ENCODE assay signal across 12 mouse cellular contexts in the genomic region with DNA sequence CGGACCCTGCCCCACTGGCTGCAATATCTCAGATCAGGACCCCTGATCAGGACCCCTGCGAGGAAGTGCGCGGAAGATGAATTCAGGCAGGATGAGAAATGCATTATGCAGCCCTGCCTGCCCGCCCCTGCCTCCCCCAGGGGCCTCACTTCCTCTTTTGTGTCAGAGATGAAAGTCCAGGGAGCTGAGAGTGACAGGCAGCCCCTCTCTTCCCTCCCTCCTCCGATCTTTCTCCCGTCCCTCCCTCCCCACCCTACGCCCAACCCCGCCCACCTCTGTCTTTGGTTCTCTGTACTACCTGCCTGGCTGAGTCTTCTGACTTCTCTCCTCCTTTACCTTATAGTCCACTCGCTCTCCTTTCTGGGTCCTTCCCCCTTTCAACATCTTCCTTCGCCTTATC. TPM values are rescaled to one million over a fixed set of nuclear protein-coding genes. Genes with fewer than 3 reads are reported as not detected.
DNase-seq lines count a peak whose midpoint lies in the region; ATAC-seq and TF ChIP-seq lines count a peak whose summit lies in the region.
"Had no signal": no experiment of that assay in that cellular context is flagged by ENCODE, and none has a peak within 500 bp of the region (broad histone marks: within the 10 kb centered on the region; RNA-seq: fewer than 3 reads in every experiment).

No protein-coding gene starts in this region.

- H3K9ac ChIP-seq in hindbrain, embryonic 11.5 days (ENCODE audit: low read depth, low read length): 0 out of 2 replicates have a peak overlapping the region, but pooled peaks have one; percentile 11
- no peak overlapping the region for H3K9ac ChIP-seq in hindbrain, postnatal 0 days (replicated peaks; ENCODE audit: low read length)
- no peak overlapping the region for H3K9ac ChIP-seq in liver, postnatal 0 days (replicated peaks)
- H3K9ac ChIP-seq: embryonic facial prominence, embryonic 15.5 days; stomach, embryonic 15.5 days had no signal

- H3K4me1 ChIP-seq in hindbrain, embryonic 11.5 days (replicated peaks; ENCODE audit: control insufficient read depth, insufficient read depth, low read length): peaks cover 2% of the 10 kb centered on the region; the same call in 1 of the 2 replicates
- H3K4me1 ChIP-seq in hindbrain, postnatal 0 days (ENCODE audit: insufficient read depth, low read length): no peaks in the 10 kb centered on the region
- H3K4me1 ChIP-seq in liver, postnatal 0 days (ENCODE audit: insufficient read depth): no peaks in the 10 kb centered on the region
- no peaks in the 10 kb centered on the region for H3K4me1 ChIP-seq in cerebellum, adult 2 months (ENCODE audit: control insufficient read depth, insufficient read depth, low read length)
- H3K4me1 ChIP-seq: embryonic facial prominence, embryonic 15.5 days had no signal

- H3K27ac ChIP-seq in hindbrain, embryonic 11.5 days (ENCODE audit: low read depth, low read length): no peak overlapping the region
- no peak overlapping the region for H3K27ac ChIP-seq in hindbrain, postnatal 0 days
- H3K27ac ChIP-seq in liver, postnatal 0 days (ENCODE audit: low read depth): no peak overlapping the region
- H3K27ac ChIP-seq in cerebellum, adult 2 months (ENCODE audit: insufficient read depth, low read length): no peak overlapping the region
- H3K27ac ChIP-seq: embryonic facial prominence, embryonic 15.5 days; stomach, embryonic 15.5 days had no signal

- TF ChIP-seq POLR2A in cerebellum, adult 2 months (IDR thresholded peaks at IDR 0.05; ENCODE audit: borderline replicate concordance, insufficient read depth, low read length): no peak

- H3K27me3 ChIP-seq in hindbrain, embryonic 11.5 days (ENCODE audit: control insufficient read depth, insufficient read depth, low read length): no peaks in the 10 kb centered on the region
- H3K27me3 ChIP-seq in hindbrain, postnatal 0 days (ENCODE audit: insufficient read depth, low read length): no peaks in the 10 kb centered on the region
- no peaks in the 10 kb centered on the region; the same call in 1 of the 2 replicates for H3K27me3 ChIP-seq in liver, postnatal 0 days (ENCODE audit: insufficient read depth, low read length)
- no peaks in the 10 kb centered on the region for H3K27me3 ChIP-seq in cerebellum, adult 2 months (ENCODE audit: control insufficient read depth, insufficient read depth, low read length)
- H3K27me3 ChIP-seq: embryonic facial prominence, embryonic 15.5 days had no signal

- TF ChIP-seq EP300 in liver, postnatal 0 days (IDR thresholded peaks at IDR 0.05; ENCODE audit: low read depth): no peak

- DNase-seq in hindbrain, embryonic 11.5 days (ENCODE audit: low spot score): peak; percentile 36
- DNase-seq in hindbrain, postnatal 0 days (ENCODE audit: low spot score): no peak
- DNase-seq in embryo, embryonic 10.5 days (ENCODE audit: low spot score): peak; percentile 31
- DNase-seq in liver, postnatal 0 days: peak; percentile 51
- peak; percentile 19 to 29 for DNase-seq in thymus, adult 18-20 months
- no peak for DNase-seq in layer of hippocampus, postnatal 14 days (ENCODE audit: low spot score in 2 of 2)
- no peak for DNase-seq in heart, adult 8-10 months (ENCODE audit: low spot score)
- DNase-seq in cerebellum, adult 2 months: no peak
- DNase-seq: adrenal gland, postnatal 36 days; heart, adult 18-20 months had no signal

- no peaks in the 10 kb centered on the region for H3K9me3 ChIP-seq in hindbrain, embryonic 11.5 days (ENCODE audit: control insufficient read depth, low read length)
- H3K9me3 ChIP-seq in hindbrain, postnatal 0 days (ENCODE audit: low read length): no peaks in the 10 kb centered on the region
- H3K9me3 ChIP-seq in liver, postnatal 0 days (ENCODE audit: low read length): no peaks in the 10 kb centered on the region
- H3K9me3 ChIP-seq: embryonic facial prominence, embryonic 15.5 days; stomach, embryonic 15.5 days had no signal

- no peak for TF ChIP-seq CTCF in hindbrain, postnatal 0 days (IDR thresholded peaks at IDR 0.05; ENCODE audit: low read depth)
- TF ChIP-seq CTCF in liver, postnatal 0 days (IDR thresholded peaks at IDR 0.05; ENCODE audit: low read depth): no peak
- TF ChIP-seq CTCF in cerebellum, adult 2 months (IDR thresholded peaks at IDR 0.05; ENCODE audit: borderline replicate concordance, insufficient read depth, low read depth, low read length): no peak

- ATAC-seq in hindbrain, embryonic 11.5 days (ENCODE audit: low FRiP score): no peak
- ATAC-seq in hindbrain, postnatal 0 days: no peak
- ATAC-seq in liver, postnatal 0 days: no peak

- H3K4me3 ChIP-seq in hindbrain, embryonic 11.5 days (ENCODE audit: low read depth, low read length): no peak overlapping the region
- H3K4me3 ChIP-seq in hindbrain, postnatal 0 days (ENCODE audit: low read length): no peak overlapping the region
- H3K4me3 ChIP-seq in liver, postnatal 0 days (ENCODE audit: low read depth, low read length): no peak overlapping the region
- H3K4me3 ChIP-seq in cerebellum, adult 2 months (replicated peaks; ENCODE audit: insufficient read depth, low read depth, low read length): no peak overlapping the region
- H3K4me3 ChIP-seq: embryonic facial prominence, embryonic 15.5 days; stomach, embryonic 15.5 days had no signal

- WGBS in hindbrain, embryonic 11.5 days: 12% methylated on average over 9 of the region's 11 CpGs
- 17% methylated on average over 11 of the region's 11 CpGs for WGBS in hindbrain, postnatal 0 days
- 11% methylated on average over 11 of the region's 11 CpGs for WGBS in liver, postnatal 0 days (ENCODE audit: insufficient replicate concordance)
- WGBS in cerebellum, adult 2 months: 27% methylated on average over 10 of the region's 11 CpGs

- H3K36me3 ChIP-seq in hindbrain, embryonic 11.5 days (ENCODE audit: control insufficient read depth, insufficient read depth, low read length): no peaks in the 10 kb centered on the region
- H3K36me3 ChIP-seq in hindbrain, postnatal 0 days (ENCODE audit: insufficient read depth, low read length): no peaks in the 10 kb centered on the region
- H3K36me3 ChIP-seq in liver, postnatal 0 days (replicated peaks; ENCODE audit: insufficient read depth, low read length): no peaks in the 10 kb centered on the region
- H3K36me3 ChIP-seq: embryonic facial prominence, embryonic 15.5 days; stomach, embryonic 15.5 days had no signal

- peak overlapping the region; percentile 8; the same call in 1 of the 2 replicates for H3K4me2 ChIP-seq in hindbrain, embryonic 11.5 days (replicated peaks; ENCODE audit: low read depth, low read length)
- no peak overlapping the region for H3K4me2 ChIP-seq in hindbrain, postnatal 0 days (ENCODE audit: low read depth, low read length)
- no peak overlapping the region for H3K4me2 ChIP-seq in liver, postnatal 0 days (ENCODE audit: low read depth, low read length)
- H3K4me2 ChIP-seq: embryonic facial prominence, embryonic 15.5 days; stomach, embryonic 15.5 days had no signal

RNA-seq across cellular contexts. Expression of gene Blcap, which starts 42.9 kb away (rescaled TPM):
- polyA plus RNA-seq in hindbrain, embryonic 11.5 days (2014; fragmentation: Nextera tagmentation; extraction: Ambion mirVana): 117 and 118 TPM in 2 replicates
- total RNA-seq in hindbrain, postnatal 0 days (2014; rRNA removed): 207 and 253 TPM in 2 replicates
- polyA plus RNA-seq in hindbrain, postnatal 0 days (2015; fragmentation: Nextera tagmentation; extraction: Ambion mirVana): 263 and 284 TPM in 2 replicates
- 12.5 and 13.3 TPM in 2 replicates for polyA plus RNA-seq in liver, postnatal 0 days (2015; fragmentation: Nextera tagmentation; extraction: Ambion mirVana)
- 100 to 1,000 TPM; 129 to 130 TPM for total RNA-seq in layer of hippocampus, postnatal 14 days (2021)
- total RNA-seq in heart, adult 8-10 months (2022): 10 to 100 TPM; 48.1 to 54.0 (median 50.2) TPM
- polyA plus RNA-seq in cerebellum, adult 2 months (2012; rRNA removed): 124 and 133 TPM in 2 replicates

RNA-seq across cellular contexts. Expression of gene Nnat, which starts 54.1 kb away (rescaled TPM):
- 1,515 and 1,745 TPM in 2 replicates for polyA plus RNA-seq in hindbrain, embryonic 11.5 days (2014; fragmentation: Nextera tagmentation; extraction: Ambion mirVana)
- 8,203 and 10,251 TPM in 2 replicates for total RNA-seq in hindbrain, postnatal 0 days (2014; rRNA removed)
- 5,188 and 5,840 TPM in 2 replicates for polyA plus RNA-seq in hindbrain, postnatal 0 days (2015; fragmentation: Nextera tagmentation; extraction: Ambion mirVana)
- polyA plus RNA-seq in liver, postnatal 0 days (2015; fragmentation: Nextera tagmentation; extraction: Ambion mirVana): 6.2 and 6.6 TPM in 2 replicates
- 1,000 to 10,000 TPM; 1,202 to 1,260 TPM for total RNA-seq in layer of hippocampus, postnatal 14 days (2021)
- total RNA-seq in heart, adult 8-10 months (2022): 1 to 10 TPM in 3 of 4 experiments, under 1 TPM in 1; 0.37 to 4.2 (median 1.5) TPM
- 162 and 198 TPM in 2 replicates for polyA plus RNA-seq in cerebellum, adult 2 months (2012; rRNA removed)

Comparison
In these comparisons a context has a peak if more than half of its experiments do, and no peak if none do; other contexts are left out.
1. DNase-seq: peak in hindbrain, embryonic 11.5 days (single experiment), embryo, embryonic 10.5 days (single experiment), liver, postnatal 0 days (single experiment) and thymus, adult 18-20 months (2 of 2); none in hindbrain, postnatal 0 days (single experiment), layer of hippocampus, postnatal 14 days (0 of 2), heart, adult 8-10 months (single experiment) and cerebellum, adult 2 months (0 of 2).
2. RNA of gene Nnat, which starts 54.1 kb away (polyA plus RNA-seq): 5,188 to 5,840 TPM in hindbrain, postnatal 0 days, 1,515 to 1,745 TPM in hindbrain, embryonic 11.5 days and 162 to 198 TPM in cerebellum, adult 2 months; 6.2 to 6.6 TPM in liver, postnatal 0 days; every median in the first group is over 10 times any median in the second.